8 mouse cellular contexts compared by ENCODE assay signal in genomic region chr1:43446089-43446533, GRCm38 (mm10). TPM values are rescaled to one million over a fixed set of nuclear protein-coding genes. Genes with fewer than 3 reads are reported as not detected.
DNase-seq lines count a peak whose midpoint lies in the region; ATAC-seq and TF ChIP-seq lines count a peak whose summit lies in the region.

No protein-coding gene starts in this region.

- no peak for TF ChIP-seq CTCF in kidney, adult 2 months (conservative IDR thresholded peaks at IDR 0.05; ENCODE audit: insufficient read depth, insufficient read length, low read depth, low read length)
- 0 out of 2 replicates have a peak, but pooled peaks have one; percentile 7 for TF ChIP-seq CTCF in liver, postnatal 0 days (IDR thresholded peaks at IDR 0.05; ENCODE audit: low read depth)

- H3K4me1 ChIP-seq in kidney, adult 2 months (ENCODE audit: control insufficient read depth, insufficient read depth, low read length), result peaks cover 13% of the 10 kb centered on the region
- H3K4me1 ChIP-seq in liver, postnatal 0 days (ENCODE audit: insufficient read depth), result peaks cover 30% of the 10 kb centered on the region
- peaks cover 37% of the 10 kb centered on the region for H3K4me1 ChIP-seq in neural tube, embryonic 13.5 days (replicated peaks)

- under 1% methylated on average over 43 of the region's 44 CpGs for WGBS in kidney, adult 2 months
- WGBS in liver, postnatal 0 days (ENCODE audit: insufficient replicate concordance), result 1% methylated on average over 24 of the region's 44 CpGs
- WGBS in neural tube, embryonic 13.5 days, result under 1% methylated on average over 41 of the region's 44 CpGs

- H3K9me3 ChIP-seq in liver, postnatal 0 days (ENCODE audit: low read length), result no peaks in the 10 kb centered on the region
- H3K9me3 ChIP-seq in neural tube, embryonic 13.5 days, result no peaks in the 10 kb centered on the region

- H3K27ac ChIP-seq in kidney, adult 2 months (ENCODE audit: insufficient read depth, low read depth, low read length), result peak overlapping the region; percentile 18
- peak overlapping the region; percentile 85 for H3K27ac ChIP-seq in liver, postnatal 0 days (ENCODE audit: low read depth)
- H3K27ac ChIP-seq in neural tube, embryonic 13.5 days (replicated peaks), result peak overlapping the region; percentile 96

- ATAC-seq in liver, postnatal 0 days, result peak; percentile 66
- ATAC-seq in neural tube, embryonic 13.5 days (ENCODE audit: low read depth), result peak; percentile 81

- peak overlapping the region; percentile 82 for H3K9ac ChIP-seq in liver, postnatal 0 days (replicated peaks)
- peak overlapping the region; percentile 97 for H3K9ac ChIP-seq in neural tube, embryonic 13.5 days

- TF ChIP-seq EP300 in liver, postnatal 0 days (IDR thresholded peaks at IDR 0.05; ENCODE audit: low read depth), result no peak

- H3K27me3 ChIP-seq in kidney, adult 2 months (replicated peaks; ENCODE audit: control insufficient read depth, insufficient read depth, low read length), result no peaks in the 10 kb centered on the region
- no peaks in the 10 kb centered on the region for H3K27me3 ChIP-seq in liver, postnatal 0 days (ENCODE audit: insufficient read depth, low read length)
- H3K27me3 ChIP-seq in neural tube, embryonic 13.5 days, result no peaks in the 10 kb centered on the region

- H3K36me3 ChIP-seq in kidney, adult 2 months (ENCODE audit: control insufficient read depth, insufficient read depth, low read length), result no peaks in the 10 kb centered on the region
- no peaks in the 10 kb centered on the region for H3K36me3 ChIP-seq in liver, postnatal 0 days (replicated peaks; ENCODE audit: insufficient read depth, low read length)
- no peaks in the 10 kb centered on the region for H3K36me3 ChIP-seq in neural tube, embryonic 13.5 days

- peak overlapping the region; percentile 57 for H3K4me3 ChIP-seq in kidney, adult 2 months (ENCODE audit: insufficient read depth, low read depth, low read length)
- peak overlapping the region; percentile 96 for H3K4me3 ChIP-seq in liver, postnatal 0 days (ENCODE audit: low read depth, low read length)
- peak overlapping the region; percentile 98 for H3K4me3 ChIP-seq in neural tube, embryonic 13.5 days

- no peak for TF ChIP-seq POLR2A in kidney, adult 2 months (IDR thresholded peaks at IDR 0.05; ENCODE audit: low read depth, low read length)

- H3K4me2 ChIP-seq in liver, postnatal 0 days (ENCODE audit: low read depth, low read length), result peak overlapping the region; percentile 99
- H3K4me2 ChIP-seq in neural tube, embryonic 13.5 days, result peak overlapping the region; percentile 95

- peak; percentile 43 for DNase-seq in 3T3-L1 (ENCODE audit: low read depth, low spot score)
- peak; percentile 51 for DNase-seq in adipocyte (ENCODE audit: low spot score)
- peak; percentile 65 for DNase-seq in embryo, embryonic 10.5 days (ENCODE audit: low spot score)
- DNase-seq in heart, adult 8-10 months (ENCODE audit: low spot score), result peak; percentile 41
- peak; percentile 69 for DNase-seq in kidney, adult 2 months
- DNase-seq in liver, postnatal 0 days, result peak; percentile 75
- DNase-seq in testis, postnatal 14 days (ENCODE audit: low spot score), result peak; percentile 62

RNA-seq across cellular contexts. Expression of gene Nck2, which starts 1.7 kb away (rescaled TPM):
- total RNA-seq in heart, adult 8-10 months (2022), result 10 to 100 TPM; 10.9 to 15.9 (median 13.0) TPM
- 19.1 and 23.7 TPM in 2 replicates for polyA plus RNA-seq in kidney, adult 2 months (2012; rRNA removed)
- 5.4 and 6.0 TPM in 2 replicates for polyA plus RNA-seq in liver, postnatal 0 days (2015; fragmentation: Nextera tagmentation; extraction: Ambion mirVana)
- 33.9 and 39.9 TPM in 2 replicates for polyA plus RNA-seq in neural tube, embryonic 13.5 days (2015; fragmentation: Nextera tagmentation; extraction: Ambion mirVana)

Comparison
In these comparisons a context has a peak if more than half of its experiments do, and no peak if none do; other contexts are left out.
1. Peak in every context shown above with its lines: DNase-seq, ATAC-seq, H3K4me3 ChIP-seq and H3K27ac ChIP-seq.
2. H3K27ac ChIP-seq: peak in every context shown above with its lines; median percentile 96 in neural tube, embryonic 13.5 days; 85 in liver, postnatal 0 days; 18 in kidney, adult 2 months.